Mouse (Mus musculus) CD4-positive, CD25-positive, alpha-beta regulatory T cell, adult 4 months (primary cell): ENCODE results near the gene Runx3. TPM values are rescaled to one million over a fixed set of nuclear protein-coding genes. Genes with fewer than 3 reads are reported as not detected.

Experiments used
- ATAC-seq: one replicate; pipeline ENCODE4 v1.8.0; 2017
- polyA plus RNA-seq, 2 experiments: library from polyadenylated mRNA; unstranded; fragments of 100-300 nt; shearing (Covaris generic); gene quantifications; one replicate each; pipeline ENCODE4 v1.2.1; 2017

Gene Runx3
- polyA plus RNA-seq, 2 experiments from 2014 or later = 9.8 to 11.2 TPM

- no peak for ATAC-seq
Observed at GRCm38 (mm10) chr4:135226008-135226667, 105.7 kb downstream of the Runx3 start.

Other genes with a start within 250 kb of the Runx3 start
- gene Tmem50a, start 205.6 kb upstream of the Runx3 start, polyA plus RNA-seq = 100 to 1,000 TPM; 529 to 546 TPM
- gene Rsrp1, start 197.1 kb upstream of the Runx3 start, polyA plus RNA-seq = 100 to 1,000 TPM; 223 to 361 TPM
- 100 to 1,000 TPM; 215 to 219 TPM for gene Syf2, start 189.8 kb upstream of the Runx3 start, polyA plus RNA-seq
- gene Clic4, start 152.2 kb downstream of the Runx3 start, polyA plus RNA-seq = 1 to 10 TPM; 7.0 to 8.0 TPM
- gene Srrm1, start 232.7 kb downstream of the Runx3 start, polyA plus RNA-seq = 100 to 1,000 TPM; 229 to 232 TPM